Mouse (Mus musculus) right cerebral cortex, postnatal 10 days (tissue): ENCODE results near the gene Tnfsf15.

Experiments
- DNase-seq, 2 experiments: peaks; one replicate each; pipeline ENCODE4 v3.0.0; 2021; ENCODE audit warnings: low spot score in 2 of 2

Gene Tnfsf15

GRCm38 (mm10) chr4:63742763-63743371 is 2.0 kb downstream of the Tnfsf15 start:
- no peak for DNase-seq

DNA sequence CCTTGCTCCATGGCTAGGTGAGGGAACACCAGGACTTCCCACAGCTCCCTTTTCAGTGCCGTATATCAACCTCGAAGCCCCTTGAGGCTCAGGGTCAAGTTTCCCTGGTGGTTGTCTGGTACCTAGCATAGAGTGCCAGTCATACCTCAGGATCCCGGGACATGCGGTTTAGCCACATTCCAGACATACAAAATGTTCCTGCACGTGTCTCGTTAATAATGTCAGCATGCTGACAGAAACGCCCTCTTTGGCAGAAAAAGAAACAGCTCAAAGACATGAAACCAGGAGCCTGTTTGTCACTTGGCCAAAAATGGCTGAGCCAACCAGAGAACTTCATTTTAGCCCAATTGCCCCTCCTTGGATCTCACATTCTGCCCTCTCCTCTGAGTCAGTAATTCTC is 2.8 kb downstream of the Tnfsf15 start:
- no peak for DNase-seq

DNA sequence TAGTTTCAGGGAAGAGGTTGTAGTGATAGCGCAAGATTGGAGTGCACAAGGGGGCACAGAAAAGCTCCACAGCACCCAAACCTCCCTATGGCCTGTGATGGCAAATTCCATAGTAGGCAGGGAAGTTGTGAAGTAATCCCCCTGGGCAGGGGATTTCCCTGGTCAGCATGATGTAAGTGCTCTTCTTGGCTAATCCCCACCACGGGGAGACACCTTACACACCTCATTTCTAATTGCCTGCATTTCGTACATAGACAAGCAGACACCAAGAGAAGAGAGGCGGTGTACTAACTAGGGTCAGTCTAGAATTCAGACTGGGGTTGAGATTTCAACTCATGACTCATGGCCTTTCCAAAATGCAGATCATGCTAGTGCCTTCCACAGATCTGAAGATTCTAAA is 4.2 kb downstream of the Tnfsf15 start:
- DNase-seq, result no peak

DNA sequence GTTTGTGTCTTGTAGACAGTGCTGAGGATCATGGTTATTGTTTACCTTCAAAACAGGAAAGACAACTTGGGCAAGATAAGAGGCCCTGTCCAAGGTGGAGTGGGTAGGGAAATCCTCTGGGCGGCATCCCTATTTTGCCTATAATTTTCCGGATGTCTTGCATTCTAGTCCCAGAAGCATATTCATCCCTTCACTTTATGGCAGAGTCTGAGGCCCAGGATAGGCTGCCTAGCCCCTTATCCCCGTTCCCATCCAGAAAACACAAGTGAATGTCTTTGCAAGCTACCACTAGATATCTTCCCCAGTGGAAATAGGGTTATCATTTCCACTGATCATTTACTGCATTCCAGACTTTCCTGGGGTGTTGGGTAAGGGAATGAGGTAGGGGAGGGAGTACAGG is 4.9 kb downstream of the Tnfsf15 start:
- no peak for DNase-seq

DNA sequence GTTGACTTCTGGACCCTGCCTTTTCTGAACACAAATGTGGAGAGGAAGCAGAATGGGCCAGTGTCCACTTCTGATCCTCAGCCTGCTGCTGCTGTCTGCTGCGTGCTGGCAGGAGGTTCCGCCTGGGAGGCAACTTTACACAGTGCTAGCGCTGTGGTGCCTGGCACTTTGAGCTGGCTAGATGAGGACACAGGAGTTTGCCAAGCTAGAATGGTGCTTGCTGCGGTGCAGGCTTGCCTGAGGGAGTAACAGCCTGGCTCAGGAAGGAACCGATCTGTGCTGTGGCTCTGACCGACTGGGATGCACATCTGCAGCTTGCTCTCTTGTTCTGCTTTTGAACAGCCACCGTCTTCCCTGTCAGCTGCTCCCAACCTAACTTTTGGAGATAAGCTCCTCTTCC is 5.4 kb downstream of the Tnfsf15 start:
- peak; percentile 55 to 56 for DNase-seq

GRCm38 (mm10) chr4:63738364-63738997 is 6.4 kb downstream of the Tnfsf15 start:
- DNase-seq, result no peak

GRCm38 (mm10) chr4:63731299-63731698 is 13.6 kb downstream of the Tnfsf15 start:
- no peak for DNase-seq

- no peak for DNase-seq
These were observed 18.2 kb downstream of the Tnfsf15 start for GRCm38 (mm10) chr4:63726727-63727126.

- no peak for DNase-seq
These were observed 18.9 kb downstream of the Tnfsf15 start for GRCm38 (mm10) chr4:63725981-63726380.

GRCm38 (mm10) chr4:63717922-63718643 is 26.8 kb downstream of the Tnfsf15 start:
- peak in 1 of 2 experiments; percentile 28 for DNase-seq

GRCm38 (mm10) chr4:63711886-63712285 is 33.0 kb downstream of the Tnfsf15 start:
- no peak for DNase-seq

DNA sequence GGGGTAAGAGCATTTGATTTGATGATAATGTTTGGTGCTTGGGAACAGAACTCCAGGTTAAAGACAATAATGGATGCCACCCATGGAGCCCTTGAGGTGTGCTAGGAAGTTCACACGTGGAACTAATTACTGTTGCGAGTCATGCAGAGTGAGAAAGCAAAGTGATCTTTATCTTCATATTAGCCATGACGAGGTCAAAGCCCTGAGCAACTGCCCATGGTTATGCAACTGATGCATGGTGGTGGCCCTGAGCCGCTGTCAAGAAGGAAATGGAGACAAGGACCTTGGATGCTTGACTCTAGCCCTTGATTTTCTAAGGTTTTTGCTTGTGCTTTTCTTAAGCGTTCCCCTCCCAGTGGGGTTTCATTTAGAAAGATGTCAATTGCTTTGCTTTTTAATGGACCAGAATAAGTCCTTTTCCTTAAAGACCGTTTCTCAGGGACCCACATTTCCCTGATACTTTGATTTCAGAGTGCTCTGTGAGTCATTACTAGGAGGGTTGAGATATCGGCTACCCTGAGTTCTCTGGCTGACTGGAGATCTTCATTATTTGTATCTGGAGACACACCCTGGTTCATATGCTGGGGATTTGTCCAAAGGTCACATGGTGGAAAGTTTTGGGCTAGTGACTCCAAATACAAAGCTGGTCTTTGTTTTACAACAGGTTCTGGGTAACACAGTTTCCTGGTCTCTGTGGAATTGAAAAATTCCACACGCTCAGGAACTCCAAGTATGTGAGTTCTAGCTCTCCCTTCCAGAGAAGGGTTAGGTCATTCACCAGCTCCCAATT is 34.3 kb downstream of the Tnfsf15 start:
- no peak for DNase-seq

DNA sequence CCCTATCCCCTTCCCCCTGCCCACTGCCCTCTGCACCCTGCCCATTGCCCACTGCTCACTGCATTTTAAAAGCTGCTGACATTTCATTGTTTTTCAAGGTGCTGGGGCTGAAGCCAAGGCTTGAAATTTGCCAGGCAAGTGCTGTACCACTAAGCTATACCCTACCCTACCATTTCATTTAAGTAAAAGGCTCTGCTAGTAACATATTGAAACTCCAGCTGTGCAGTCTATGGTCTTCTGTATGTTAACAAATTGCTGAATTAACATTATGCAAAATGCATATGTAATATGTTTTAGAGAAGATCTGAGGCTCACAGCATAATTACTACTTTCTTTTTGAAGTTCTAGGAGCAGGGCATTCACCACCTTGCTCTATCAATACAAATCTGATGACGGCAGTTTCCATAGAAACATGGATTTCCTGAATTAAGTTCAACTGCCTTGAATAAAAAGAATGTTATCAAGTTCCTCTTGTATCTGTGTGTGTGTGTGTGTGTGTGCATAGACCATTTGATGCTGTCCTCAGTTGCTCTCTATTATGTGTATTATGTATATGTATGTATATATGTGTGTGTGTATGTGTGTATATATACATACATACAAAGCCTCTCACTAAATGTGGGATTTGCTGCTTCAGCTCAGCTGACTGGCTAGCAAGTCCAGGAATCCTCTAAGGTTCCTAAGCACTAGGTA is 38.5 kb downstream of the Tnfsf15 start:
- DNase-seq, result no peak

DNA sequence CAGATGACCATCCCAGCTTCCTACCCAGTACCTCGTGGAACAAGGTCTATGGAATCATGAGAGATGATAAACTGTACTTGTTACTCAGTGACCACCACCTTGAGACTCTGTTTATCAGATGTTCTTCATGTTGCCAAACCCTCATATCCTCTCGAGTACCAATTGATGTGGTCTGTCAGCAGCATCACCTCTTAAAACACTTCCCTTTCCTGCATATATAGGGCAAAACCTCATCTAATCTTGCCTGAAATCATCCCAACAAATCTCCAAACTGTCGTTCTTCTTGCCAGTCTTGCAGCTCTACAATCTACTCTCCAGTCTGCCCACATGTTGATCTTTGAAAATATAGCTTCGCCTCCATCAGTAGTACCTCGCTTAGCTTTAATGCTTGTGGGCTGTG is 40.7 kb downstream of the Tnfsf15 start:
- DNase-seq, result no peak

DNA sequence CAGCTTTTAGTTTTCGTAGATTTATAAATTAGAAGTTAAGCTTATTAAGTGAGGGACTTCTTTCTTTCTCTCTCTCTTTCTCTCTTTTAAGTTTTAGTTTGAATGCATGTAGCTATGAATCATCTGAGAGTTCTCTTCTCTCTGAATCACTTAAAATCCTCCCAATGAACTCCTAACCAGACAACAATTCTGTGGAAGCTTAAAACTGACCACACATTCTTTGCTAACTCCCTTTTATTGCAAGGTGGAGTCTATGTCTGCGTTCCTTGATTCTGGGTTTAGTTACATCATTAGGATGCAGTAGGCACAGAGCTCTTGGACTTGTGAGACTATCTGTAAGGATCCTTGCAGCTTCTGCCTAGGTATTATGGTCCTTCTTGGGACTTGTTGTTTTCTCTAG is 41.2 kb downstream of the Tnfsf15 start:
- DNase-seq, result no peak

DNA sequence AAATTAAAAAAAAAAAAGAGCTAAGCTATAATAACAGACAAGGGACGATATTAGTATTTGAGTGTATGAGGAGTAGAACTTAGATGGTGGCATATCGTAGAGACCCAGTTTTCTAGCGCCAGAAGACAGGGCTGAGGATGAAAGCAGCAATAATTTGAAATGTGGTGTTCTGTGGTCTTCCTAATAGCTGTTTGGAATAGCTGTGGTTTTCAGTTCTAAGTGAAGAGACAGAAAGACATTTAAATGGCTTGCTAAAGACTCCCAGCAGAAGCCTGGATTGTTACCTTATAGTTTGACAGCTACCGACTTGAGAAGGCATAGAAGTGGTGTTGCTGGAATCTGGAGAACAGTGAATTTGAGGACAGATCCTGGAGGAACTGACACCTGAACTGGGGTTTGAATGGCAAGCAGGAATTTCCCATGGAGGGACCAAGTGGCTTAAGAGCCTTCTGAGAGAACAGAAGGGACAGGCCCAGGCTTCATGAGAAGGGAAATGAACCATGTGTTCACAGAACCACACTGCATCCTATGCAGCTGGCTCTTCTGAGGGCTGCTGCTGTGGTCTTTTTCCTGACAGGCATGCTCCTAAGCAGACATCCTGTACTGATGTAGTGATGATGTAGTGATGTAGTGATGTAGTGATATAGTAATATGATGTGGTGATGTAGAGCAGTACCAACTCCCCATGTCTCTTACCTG is 42.8 kb downstream of the Tnfsf15 start:
- DNase-seq, result no peak

- DNase-seq, result no peak
These were observed 45.2 kb downstream of the Tnfsf15 start for GRCm38 (mm10) chr4:63699749-63700148.

DNA sequence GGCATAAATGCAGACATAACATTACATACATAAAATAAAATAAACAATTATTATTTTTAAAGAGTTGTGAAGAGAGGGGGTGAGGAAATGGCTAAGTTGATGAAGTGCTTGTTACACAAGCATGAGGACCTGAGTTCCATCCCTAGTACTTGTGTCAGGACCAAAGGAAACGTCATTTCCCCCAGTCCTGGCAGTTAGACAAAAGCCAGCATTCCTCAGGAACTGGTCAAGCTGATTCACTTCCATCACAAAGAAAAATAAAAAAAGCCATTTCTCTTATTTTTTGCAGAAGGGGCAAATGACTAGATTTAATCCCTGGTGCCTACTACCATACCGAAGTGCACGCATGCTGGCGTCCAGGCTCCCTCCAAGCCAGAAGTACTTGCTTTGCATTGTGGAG is 48.0 kb downstream of the Tnfsf15 start:
- DNase-seq, result no peak

GRCm38 (mm10) chr4:63692351-63692750 is 52.6 kb downstream of the Tnfsf15 start:
- DNase-seq, result no peak

DNA sequence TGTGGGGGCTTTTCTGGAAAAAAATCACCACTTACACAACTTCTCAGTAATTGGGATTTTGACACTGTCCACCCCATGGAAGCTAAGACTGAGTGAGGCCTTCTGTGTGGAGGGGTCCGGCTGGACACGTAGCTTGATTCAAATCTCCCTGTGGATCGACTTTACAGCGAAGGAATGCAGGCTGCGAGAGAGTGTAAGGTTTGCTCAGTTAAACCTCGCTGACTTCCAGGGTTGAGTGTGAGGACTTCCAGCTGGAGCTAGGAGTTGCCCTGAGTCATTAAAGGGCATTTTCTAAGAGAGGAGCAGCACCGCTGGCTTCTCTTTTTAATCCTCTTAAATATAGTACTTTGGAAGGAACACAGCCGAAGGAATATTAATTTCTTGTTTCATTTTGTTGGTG is 57.5 kb downstream of the Tnfsf15 start:
- no peak for DNase-seq

DNA sequence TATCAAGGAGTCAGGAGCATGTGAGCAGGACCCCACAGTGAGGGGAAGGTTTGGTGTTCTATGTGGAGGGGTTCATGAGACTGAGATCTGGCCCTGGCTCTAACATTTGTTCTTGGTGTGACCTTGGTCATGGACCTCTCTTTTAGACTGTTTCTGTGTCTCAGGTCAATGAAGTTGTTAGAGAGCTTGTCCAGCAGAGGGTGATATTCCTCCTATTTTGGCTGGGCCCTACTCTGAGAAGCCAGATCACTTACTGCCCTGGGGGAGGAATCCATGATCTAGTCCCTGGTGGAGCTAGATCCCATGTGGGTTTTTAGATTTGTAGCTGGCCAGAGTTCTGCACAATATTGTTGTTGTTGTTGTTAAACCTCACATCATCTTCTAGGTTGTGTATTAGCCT is 58.8 kb downstream of the Tnfsf15 start:
- no peak for DNase-seq
